Mouse (Mus musculus) CH12.LX (cell line): Measurements from ENCODE around the gene Ccdc171.

Experiments used
- CHD1 ChIP-seq: IDR thresholded peaks from 2 replicates; pipeline ENCODE4 v1.6.1; 2012; ENCODE audit warnings: low read depth, low read length, improper control_type of control experiment, inconsistent platforms
- CTCF ChIP-seq, 2 experiments: IDR thresholded peaks in 1 of 2; conservative IDR thresholded peaks in 1 of 2; 2 replicates each; pipeline ENCODE4 v1.5.1; 2011 to 2012; ENCODE audit warnings: low read depth in 2 of 2, low read length in 2 of 2, improper control_type of control experiment in 1 of 2, inconsistent platforms in 1 of 2, mild to moderate bottlenecking in 1 of 2, moderate library complexity in 1 of 2
- ELF1 ChIP-seq: IDR thresholded peaks from 2 replicates; pipeline ENCODE4 v1.6.1; 2014; ENCODE audit warnings: low read depth, mild to moderate bottlenecking, inconsistent platforms, low read length, improper control_type of control experiment
- KAT2A ChIP-seq: IDR thresholded peaks from 2 replicates; pipeline ENCODE4 v1.6.1; 2012; ENCODE audit warnings: low read length, improper control_type of control experiment, inconsistent platforms; ENCODE audit not compliant: insufficient replicate concordance
- MXI1 ChIP-seq: IDR thresholded peaks from 2 replicates; pipeline ENCODE4 v1.6.1; 2011; ENCODE audit warnings: mild to moderate bottlenecking, low read depth, low read length, improper control_type of control experiment
- NELFE ChIP-seq: IDR thresholded peaks from 2 replicates; pipeline ENCODE4 v1.6.1; 2011; ENCODE audit warnings: low read depth, low read length, improper control_type of control experiment
- POLR2A ChIP-seq: IDR thresholded peaks from 2 replicates; pipeline ENCODE4 v1.6.1; 2011; ENCODE audit warnings: low read depth, mild to moderate bottlenecking, improper control_type of control experiment, low read length
- SIN3A ChIP-seq: IDR thresholded peaks from 2 replicates; pipeline ENCODE4 v1.6.1; 2012; ENCODE audit warnings: low read length, improper control_type of control experiment, inconsistent platforms
- TBP ChIP-seq: conservative IDR thresholded peaks from 2 replicates; pipeline ENCODE4 v1.6.1; 2011; ENCODE audit warnings: low read depth, low read length, improper control_type of control experiment
- TCF12 ChIP-seq: IDR thresholded peaks from 2 replicates; pipeline ENCODE4 v1.6.1; 2014; ENCODE audit warnings: low read depth, mild to moderate bottlenecking, inconsistent platforms, low read length, improper control_type of control experiment
- ZMIZ1 ChIP-seq: IDR thresholded peaks from 2 replicates; pipeline ENCODE4 v1.6.1; 2012; ENCODE audit warnings: low read depth, mild to moderate bottlenecking, inconsistent platforms, low read length, improper control_type of control experiment

GRCm38 (mm10) chr4:83524456-83524842 lies 896 bp upstream of the Ccdc171 start:
- TF ChIP-seq CTCF (conservative IDR thresholded peaks at IDR 0.05 in 1 of 2, IDR thresholded peaks at IDR 0.05 in 1 of 2; ENCODE audit: low read depth in 2 of 2, low read length in 2 of 2) (no peak), CHD1 (no peak), ELF1 (no peak), TCF12 (no peak), MXI1 (no peak), NELFE (no peak), POLR2A (no peak), KAT2A (no peak), TBP (no peak), SIN3A (peak; percentile 26; the same call in 1 of the 2 replicates), ZMIZ1 (no peak)
